Mouse (Mus musculus): ENCODE results near the gene Gng8. TPM values are rescaled to one million over a fixed set of nuclear protein-coding genes. Genes with fewer than 3 reads are reported as not detected.
A peak's percentile ranks its signal among the peaks of the same experiment; 100 is the strongest.

The Gng8 gene
- total and polyA plus RNA-seq, 3 experiments = 0.39 to 2.2 TPM; not detected in 1

DNA sequence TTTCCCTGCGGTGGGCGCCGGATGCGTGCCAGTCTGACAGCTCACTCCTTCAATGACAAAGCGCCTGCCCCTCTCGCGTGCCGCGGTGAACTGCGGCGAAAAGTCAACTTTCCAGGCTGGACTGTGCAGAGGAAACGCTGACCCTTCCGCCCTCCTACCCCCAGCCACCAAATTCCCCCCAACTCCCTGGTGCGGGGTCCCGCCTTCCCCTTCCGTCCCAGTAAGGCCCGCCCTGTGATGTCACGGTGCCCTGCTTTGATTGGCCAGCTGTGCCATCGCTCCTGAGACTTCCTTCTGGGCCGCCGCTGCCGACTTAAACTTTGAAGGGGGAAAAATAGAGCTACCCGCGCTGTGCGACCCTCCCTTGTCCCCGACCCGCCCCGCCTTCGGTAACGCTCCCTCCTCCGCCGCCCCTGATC is 48.9 kb upstream of the Gng8 start, which contains the start of gene Prkd2 (continued):
- TF ChIP-seq CHD1 (IDR thresholded peaks at IDR 0.05; ENCODE audit: low read depth, low read length) (no peak), MAX (IDR thresholded peaks at IDR 0.05; ENCODE audit: low read length) (no peak), USF2 (IDR thresholded peaks at IDR 0.05; ENCODE audit: borderline replicate concordance in 1 of 2, insufficient read depth in 1 of 2, low read depth in 1 of 2, low read length in 2 of 2) (no peak), TCF12 (IDR thresholded peaks at IDR 0.05; ENCODE audit: low read depth, low read length) (no peak), BHLHE40 (IDR thresholded peaks at IDR 0.05; ENCODE audit: borderline replicate concordance, low read depth, low read length) (no peak), JUND (IDR thresholded peaks at IDR 0.05; ENCODE audit: low read depth, low read length) (no peak), MEF2A (IDR thresholded peaks at IDR 0.05; ENCODE audit: extremely low read depth, insufficient replicate concordance, low read depth, low read length, poor library complexity, severe bottlenecking) (no peak), HCFC1 (IDR thresholded peaks at IDR 0.05; ENCODE audit: low read depth, low read length) (peak; percentile 65), MAZ (IDR thresholded peaks at IDR 0.05; ENCODE audit: low read depth, low read length) (0 out of 2 replicates have a peak, but pooled peaks have one; percentile 6), ELF1 (IDR thresholded peaks at IDR 0.05; ENCODE audit: low read depth, low read length) (peak; percentile 68), MYB (IDR thresholded peaks at IDR 0.05; ENCODE audit: low read depth, low read length) (no peak), RAD21 (IDR thresholded peaks at IDR 0.05; ENCODE audit: low read depth, low read length) (no peak), POLR2A (IDR thresholded peaks at IDR 0.05; ENCODE audit: control insufficient read depth in 1 of 2, insufficient read depth in 1 of 2, low read depth in 1 of 2, low read length in 2 of 2, poor library complexity in 1 of 2) (peak; percentile 48 to 55; a peak in 3 of 4 replicates), POLR2AphosphoS5 (IDR thresholded peaks at IDR 0.05; ENCODE audit: borderline replicate concordance, low read depth, low read length) (no peak), ZC3H11A (IDR thresholded peaks at IDR 0.05; ENCODE audit: low read depth, low read length) (no peak), E2F4 (IDR thresholded peaks at IDR 0.05; ENCODE audit: borderline replicate concordance, low read depth, low read length) (no peak), ZNF384 (IDR thresholded peaks at IDR 0.05; ENCODE audit: low read depth, low read length) (no peak), RCOR1 (IDR thresholded peaks at IDR 0.05; ENCODE audit: low read depth, low read length) (no peak), TAL1 (IDR thresholded peaks at IDR 0.05; ENCODE audit: low read length) (no peak), NELFE (IDR thresholded peaks at IDR 0.05; ENCODE audit: low read depth, low read length) (peak; percentile 22; the same call in 1 of the 2 replicates), ZKSCAN1 (IDR thresholded peaks at IDR 0.05; ENCODE audit: low read depth, low read length) (no peak), CTCF (IDR thresholded peaks at IDR 0.05 in 2 of 3, conservative IDR thresholded peaks at IDR 0.05 in 1 of 3; ENCODE audit: control insufficient read depth in 1 of 3, insufficient read depth in 1 of 3, low read depth in 2 of 3, low read length in 3 of 3, poor library complexity in 1 of 3, severe bottlenecking in 1 of 3) (no peak), MXI1 (IDR thresholded peaks at IDR 0.05; ENCODE audit: low read depth, low read length) (no peak)

All from MEL (cell line).